Mouse (Mus musculus): ENCODE results near the gene Vkorc1.

GRCm38 (mm10) chr7:127870136-127870821 is 25.1 kb downstream of the Vkorc1 start:
- TF ChIP-seq CTCF (IDR thresholded peaks at IDR 0.05; ENCODE audit: low read depth, low read length) (peak; percentile 15), POLR2A (IDR thresholded peaks at IDR 0.05; ENCODE audit: insufficient read depth, low read length) (no peak)
